Mouse (Mus musculus): ENCODE results near the gene Tmem198. TPM values are rescaled to one million over a fixed set of nuclear protein-coding genes. Genes with fewer than 3 reads are reported as not detected.
A peak's percentile ranks its signal among the peaks of the same experiment; 100 is the strongest.

Gene Tmem198
- polyA plus RNA-seq, 1 experiment, result 0.78 TPM

DNA sequence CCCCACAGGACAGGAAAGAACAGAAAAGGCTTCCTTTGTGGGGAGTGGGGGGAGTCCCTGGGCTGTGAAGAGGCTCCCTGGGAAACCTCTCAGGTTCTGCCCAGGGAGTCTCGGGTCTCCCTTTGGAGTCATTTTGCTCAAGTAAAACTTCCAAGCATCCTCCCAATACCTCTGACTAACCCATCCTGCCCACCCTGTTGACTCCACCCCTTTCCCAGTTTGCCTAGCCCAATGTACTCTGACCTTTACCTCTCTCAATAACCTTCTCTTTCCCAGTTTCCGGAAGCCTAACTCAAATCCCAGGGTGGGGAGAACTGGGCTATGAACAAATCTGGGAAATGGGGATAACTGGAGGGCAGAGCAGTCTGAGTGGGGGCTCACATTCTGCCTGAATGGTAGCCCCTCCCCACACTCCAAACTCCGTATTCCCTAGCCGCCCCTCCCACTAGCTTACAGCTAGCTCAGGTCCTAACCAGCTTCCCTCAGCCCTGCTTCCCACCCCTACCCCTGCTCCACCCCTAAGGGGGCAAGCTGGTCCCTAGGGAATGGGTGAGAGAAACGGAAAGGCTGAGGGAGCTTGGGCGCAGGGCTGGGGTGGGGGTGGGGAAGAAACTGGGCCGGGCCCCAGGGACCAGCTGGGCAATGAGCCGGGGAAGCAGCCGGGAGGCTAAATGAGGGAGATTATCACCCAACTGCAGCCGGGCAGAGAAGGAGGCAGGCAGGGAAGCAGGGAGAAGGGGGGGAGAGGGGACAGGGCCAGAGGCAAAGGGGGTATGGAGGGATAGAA lies 31.9 kb upstream of the Tmem198 start:
- no peak for TF ChIP-seq TCF3 (IDR thresholded peaks at IDR 0.05; ENCODE audit: insufficient read length, low read depth)
- no peak for TF ChIP-seq MAX (IDR thresholded peaks at IDR 0.05; ENCODE audit: low read depth)
- no peak for TF ChIP-seq POLR2AphosphoS2 (IDR thresholded peaks at IDR 0.05; ENCODE audit: insufficient read length, low read depth)
- Histone ChIP-seq H3K79me2 (ENCODE audit: control insufficient read depth, insufficient read depth) (no peaks in the 10 kb centered on the region), H3K4me2 (ENCODE audit: low read depth) (peak overlapping the region; percentile 59), H3K27me3 (ENCODE audit: control insufficient read depth, insufficient read depth, insufficient read length) (peaks cover 18% of the 10 kb centered on the region), H3K36me3 (ENCODE audit: control insufficient read depth, insufficient read depth) (peaks cover 2% of the 10 kb centered on the region), H3ac (ENCODE audit: control insufficient read depth, insufficient read length) (no peak overlapping the region), H3K4me3 (no peak overlapping the region)

- Histone ChIP-seq H3K4me3 (no peak overlapping the region), H3K27me3 (ENCODE audit: control insufficient read depth, insufficient read depth, insufficient read length) (peaks cover 18% of the 10 kb centered on the region), H3K79me2 (ENCODE audit: control insufficient read depth, insufficient read depth) (no peaks in the 10 kb centered on the region), H3K36me3 (ENCODE audit: control insufficient read depth, insufficient read depth) (no peaks in the 10 kb centered on the region), H3ac (ENCODE audit: control insufficient read depth, insufficient read length) (no peak overlapping the region), H3K4me2 (ENCODE audit: low read depth) (peak overlapping the region; percentile 18)
- TF ChIP-seq USF1 (IDR thresholded peaks at IDR 0.05; ENCODE audit: low read depth), result no peak
- no peak for TF ChIP-seq TCF12 (IDR thresholded peaks at IDR 0.05; ENCODE audit: insufficient read depth, poor library complexity, severe bottlenecking)
- peak in 1 of 3 experiments; percentile 7 for TF ChIP-seq MYOD1 (IDR thresholded peaks at IDR 0.05; ENCODE audit: control insufficient read depth in 1 of 3, insufficient read length in 2 of 3, low read depth in 2 of 3)
- TF ChIP-seq MYOG (IDR thresholded peaks at IDR 0.05; ENCODE audit: control insufficient read depth in 1 of 3, insufficient read depth in 1 of 3, insufficient read length in 2 of 3, low read depth in 2 of 3), result no peak
- TF ChIP-seq POLR2A (IDR thresholded peaks at IDR 0.05; ENCODE audit: insufficient read length, low read depth), result no peak
Observed at GRCm38 (mm10) chr1:75448052-75448431, 31.3 kb upstream of the Tmem198 start.

DNA sequence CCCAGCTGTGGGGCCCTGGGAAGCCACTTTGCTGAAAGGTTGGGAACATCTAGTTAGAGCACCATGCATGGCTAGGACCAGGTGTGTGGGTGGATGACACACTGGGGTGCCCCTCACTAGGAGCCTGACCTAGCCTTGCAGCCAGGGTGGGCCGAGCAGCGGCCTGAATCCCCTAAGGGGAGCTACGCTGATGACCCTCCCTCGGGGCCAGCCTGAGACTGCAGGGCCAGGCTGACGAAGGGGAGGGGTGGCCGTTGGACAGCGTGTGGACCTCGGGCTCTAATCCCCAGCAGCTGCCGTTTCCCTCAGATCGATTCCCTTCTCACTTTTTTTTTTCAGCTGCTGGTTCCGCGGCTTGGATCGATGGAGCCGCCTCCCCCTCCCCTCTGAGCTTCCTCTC lies 30.4 kb upstream of the Tmem198 start:
- H3K4me3 ChIP-seq, result no peak overlapping the region
- H3ac ChIP-seq (ENCODE audit: control insufficient read depth, insufficient read length), result no peak overlapping the region
- no peaks in the 10 kb centered on the region for H3K79me2 ChIP-seq (ENCODE audit: control insufficient read depth, insufficient read depth)
- H3K27me3 ChIP-seq (ENCODE audit: control insufficient read depth, insufficient read depth, insufficient read length), result peaks cover 18% of the 10 kb centered on the region
- H3K36me3 ChIP-seq (ENCODE audit: control insufficient read depth, insufficient read depth), result no peaks in the 10 kb centered on the region
- H3K4me2 ChIP-seq (ENCODE audit: low read depth), result no peak overlapping the region
- TF ChIP-seq E2F4 (IDR thresholded peaks at IDR 0.05; ENCODE audit: insufficient read depth), result no peak
- peak in 2 of 3 experiments; percentile 40 to 60 for TF ChIP-seq MYOD1 (IDR thresholded peaks at IDR 0.05; ENCODE audit: control insufficient read depth in 1 of 3, insufficient read length in 2 of 3, low read depth in 2 of 3)
- TF ChIP-seq MYOG (IDR thresholded peaks at IDR 0.05; ENCODE audit: control insufficient read depth in 1 of 3, insufficient read depth in 1 of 3, insufficient read length in 2 of 3, low read depth in 2 of 3), result peak in 2 of 3 experiments; percentile 81 to 82

- no peak for TF ChIP-seq MYOG (IDR thresholded peaks at IDR 0.05; ENCODE audit: control insufficient read depth in 1 of 3, insufficient read depth in 1 of 3, insufficient read length in 2 of 3, low read depth in 2 of 3)
- peak; percentile 76; the same call in 1 of the 2 replicates for TF ChIP-seq CEBPB (IDR thresholded peaks at IDR 0.05; ENCODE audit: insufficient read depth, poor library complexity, severe bottlenecking)
- H3K79me2 ChIP-seq (ENCODE audit: control insufficient read depth, insufficient read depth), result no peaks in the 10 kb centered on the region
- H3K27me3 ChIP-seq (ENCODE audit: control insufficient read depth, insufficient read depth, insufficient read length), result peaks cover 18% of the 10 kb centered on the region
- H3K4me2 ChIP-seq (ENCODE audit: low read depth), result peak overlapping the region; percentile 10
- H3K4me3 ChIP-seq, result no peak overlapping the region
- H3ac ChIP-seq (ENCODE audit: control insufficient read depth, insufficient read length), result no peak overlapping the region
- H3K36me3 ChIP-seq (ENCODE audit: control insufficient read depth, insufficient read depth), result no peaks in the 10 kb centered on the region
Observed at GRCm38 (mm10) chr1:75449377-75450135, 29.8 kb upstream of the Tmem198 start.

- Histone ChIP-seq H3K4me3 (no peak within 1 kb of the TSS), H3K79me2 (ENCODE audit: control insufficient read depth, insufficient read depth) (no peaks in the 10 kb centered on the region), H3K36me3 (ENCODE audit: control insufficient read depth, insufficient read depth) (no peaks in the 10 kb centered on the region), H3K4me2 (ENCODE audit: low read depth) (peak within 1 kb of the TSS; percentile 10), H3ac (ENCODE audit: control insufficient read depth, insufficient read length) (no peak within 1 kb of the TSS), H3K27me3 (ENCODE audit: control insufficient read depth, insufficient read depth, insufficient read length) (peaks cover 18% of the 10 kb centered on the region)
- no peak for TF ChIP-seq E2F4 (IDR thresholded peaks at IDR 0.05; ENCODE audit: insufficient read depth)
- no peak for TF ChIP-seq CEBPB (IDR thresholded peaks at IDR 0.05; ENCODE audit: insufficient read depth, poor library complexity, severe bottlenecking)
- TF ChIP-seq MYOG (IDR thresholded peaks at IDR 0.05; ENCODE audit: control insufficient read depth in 1 of 3, insufficient read depth in 1 of 3, insufficient read length in 2 of 3, low read depth in 2 of 3), result peak in 2 of 3 experiments; percentile 95 to 98
- TF ChIP-seq POLR2AphosphoS2 (IDR thresholded peaks at IDR 0.05; ENCODE audit: insufficient read length, low read depth), result no peak
- no peak for TF ChIP-seq TCF3 (IDR thresholded peaks at IDR 0.05; ENCODE audit: insufficient read length, low read depth)
- TF ChIP-seq TCF12 (IDR thresholded peaks at IDR 0.05; ENCODE audit: insufficient read depth, poor library complexity, severe bottlenecking), result peak; percentile 19
- no peak for TF ChIP-seq SRF (IDR thresholded peaks at IDR 0.05; ENCODE audit: control insufficient read depth, insufficient read length, low read depth)
- TF ChIP-seq POLR2A (IDR thresholded peaks at IDR 0.05; ENCODE audit: insufficient read length, low read depth), result no peak
- no peak for TF ChIP-seq REST (IDR thresholded peaks at IDR 0.05; ENCODE audit: insufficient read depth, insufficient read length)
- peak in 2 of 3 experiments; percentile 83 to 87 for TF ChIP-seq MYOD1 (IDR thresholded peaks at IDR 0.05; ENCODE audit: control insufficient read depth in 1 of 3, insufficient read length in 2 of 3, low read depth in 2 of 3)
- no peak for TF ChIP-seq MAX (IDR thresholded peaks at IDR 0.05; ENCODE audit: low read depth)
- TF ChIP-seq USF1 (IDR thresholded peaks at IDR 0.05; ENCODE audit: low read depth), result no peak
Observed at GRCm38 (mm10) chr1:75450314-75451005, 28.9 kb upstream of the Tmem198 start, which contains the start of gene Asic4. Gene Asic4 (plus strand): TSS chr1:75450436.
